In genomic region chr5:76146401-76146800, GRCm38 (mm10) we compare ENCODE assay signal across 16 mouse cellular contexts. TPM values are rescaled to one million over a fixed set of nuclear protein-coding genes. Genes with fewer than 3 reads are reported as not detected.
DNase-seq lines count a peak whose midpoint lies in the region; ATAC-seq and TF ChIP-seq lines count a peak whose summit lies in the region.
"Had no signal": no experiment of that assay in that cellular context is flagged by ENCODE, and none has a peak within 500 bp of the region (broad histone marks: within the 10 kb centered on the region; RNA-seq: fewer than 3 reads in every experiment).

No protein-coding gene starts in this region.

- ATAC-seq in kidney, embryonic 15.5 days (replicated peaks; ENCODE audit: low FRiP score): 0 out of 2 replicates have a peak, but pooled peaks have one; percentile 33
- ATAC-seq in liver, embryonic 15.5 days (ENCODE audit: insufficient read depth): 0 out of 2 replicates have a peak, but pooled peaks have one; percentile 12
- ATAC-seq in midbrain, postnatal 0 days (ENCODE audit: low FRiP score): no peak

- no peak overlapping the region for H3K9ac ChIP-seq in kidney, embryonic 15.5 days
- no peak overlapping the region for H3K9ac ChIP-seq in liver, embryonic 15.5 days
- no peak overlapping the region for H3K9ac ChIP-seq in midbrain, postnatal 0 days (replicated peaks; ENCODE audit: low read length, poor library complexity, severe bottlenecking)
- H3K9ac ChIP-seq: neural tube, embryonic 13.5 days had no signal

- H3K4me2 ChIP-seq in kidney, embryonic 15.5 days: no peak overlapping the region
- H3K4me2 ChIP-seq in liver, embryonic 15.5 days: no peak overlapping the region
- no peak overlapping the region for H3K4me2 ChIP-seq in midbrain, postnatal 0 days (ENCODE audit: low read depth, low read length, poor library complexity, severe bottlenecking)
- H3K4me2 ChIP-seq: neural tube, embryonic 13.5 days had no signal

- H3K36me3 ChIP-seq in kidney, embryonic 15.5 days: peaks cover 21% of the 10 kb centered on the region
- H3K36me3 ChIP-seq in liver, embryonic 15.5 days (replicated peaks): 0 out of 2 replicates have a peak, but pooled peaks cover 9% of the 10 kb centered on the region
- H3K36me3 ChIP-seq in midbrain, postnatal 0 days (ENCODE audit: insufficient read depth, low read length): peaks cover 8% of the 10 kb centered on the region; the same call in 1 of the 2 replicates

- 94% methylated on average over 1 of the region's 1 CpGs for WGBS in kidney, embryonic 15.5 days
- WGBS in liver, embryonic 15.5 days (ENCODE audit: insufficient replicate concordance): 68% methylated on average over 1 of the region's 1 CpGs
- WGBS in midbrain, postnatal 0 days: 100% methylated on average over 1 of the region's 1 CpGs

- no peaks in the 10 kb centered on the region; the same call in 1 of the 2 replicates for H3K9me3 ChIP-seq in kidney, embryonic 15.5 days (replicated peaks)
- H3K9me3 ChIP-seq in liver, embryonic 15.5 days (replicated peaks): no peaks in the 10 kb centered on the region
- no peaks in the 10 kb centered on the region for H3K9me3 ChIP-seq in midbrain, postnatal 0 days (ENCODE audit: low read length)
- H3K9me3 ChIP-seq: megakaryocyte, embryonic 14.5 days; neural tube, embryonic 13.5 days had no signal

- no peak overlapping the region for H3K4me3 ChIP-seq in kidney, embryonic 15.5 days (replicated peaks)
- H3K4me3 ChIP-seq in liver, embryonic 15.5 days (replicated peaks): no peak overlapping the region
- H3K4me3 ChIP-seq in midbrain, postnatal 0 days (ENCODE audit: low read depth, low read length): no peak overlapping the region
- H3K4me3 ChIP-seq: hindbrain, embryonic 10.5 days; megakaryocyte, embryonic 14.5 days; neural tube, embryonic 13.5 days had no signal

- DNase-seq in kidney, adult 9 months: no peak
- DNase-seq in 3T3-L1 (ENCODE audit: low read depth, low spot score) (peak; percentile 18), R1 (ENCODE audit: low read depth, low spot score) (peak; percentile 76)
- DNase-seq in T-cell, adult 2 months (ENCODE audit: low spot score): no peak
- no peak for DNase-seq in right cerebral cortex, adult 18-20 months
- DNase-seq in midbrain, postnatal 0 days (ENCODE audit: low spot score): no peak
- DNase-seq: cerebellum, adult 11-12 months; cerebellum, postnatal 36 days; gastrocnemius, postnatal 25 days; kidney, postnatal 14 days; lung, adult 2 months had no signal

- H3K27ac ChIP-seq in kidney, embryonic 15.5 days: no peak overlapping the region
- no peak overlapping the region for H3K27ac ChIP-seq in liver, embryonic 15.5 days (replicated peaks)
- no peak overlapping the region for H3K27ac ChIP-seq in midbrain, postnatal 0 days (ENCODE audit: low read depth, low read length)
- H3K27ac ChIP-seq: hindbrain, embryonic 10.5 days; neural tube, embryonic 13.5 days had no signal

- TF ChIP-seq CTCF in midbrain, postnatal 0 days (IDR thresholded peaks at IDR 0.05): no peak

- H3K4me1 ChIP-seq in kidney, embryonic 15.5 days: 0 out of 2 replicates have a peak, but pooled peaks cover under 1% of the 10 kb centered on the region
- 0 out of 2 replicates have a peak, but pooled peaks cover 6% of the 10 kb centered on the region for H3K4me1 ChIP-seq in liver, embryonic 15.5 days (replicated peaks)
- H3K4me1 ChIP-seq in midbrain, postnatal 0 days (ENCODE audit: insufficient read depth, low read length): no peaks in the 10 kb centered on the region; the same call in 1 of the 2 replicates

- no peaks in the 10 kb centered on the region for H3K27me3 ChIP-seq in kidney, embryonic 15.5 days
- H3K27me3 ChIP-seq in liver, embryonic 15.5 days: no peaks in the 10 kb centered on the region
- H3K27me3 ChIP-seq in midbrain, postnatal 0 days (ENCODE audit: insufficient read depth, low read length): no peaks in the 10 kb centered on the region
- H3K27me3 ChIP-seq: megakaryocyte, embryonic 14.5 days; neural tube, embryonic 13.5 days had no signal

RNA-seq across cellular contexts. Expression of gene Srd5a3, which starts 6.3 kb away (rescaled TPM):
- polyA plus RNA-seq in kidney, embryonic 15.5 days (2015; fragmentation: Nextera tagmentation; extraction: Ambion mirVana): 40.0 and 40.4 TPM in 2 replicates
- 13.6 and 14.7 TPM in 2 replicates for polyA plus RNA-seq in liver, embryonic 15.5 days (2015; fragmentation: Nextera tagmentation; extraction: Ambion mirVana)
- 11.9 and 17.4 TPM in 2 replicates for total RNA-seq in midbrain, postnatal 0 days (2014; rRNA removed)
- 19.2 and 19.8 TPM in 2 replicates for polyA plus RNA-seq in midbrain, postnatal 0 days (2015; fragmentation: Nextera tagmentation; extraction: Ambion mirVana)

RNA-seq across cellular contexts. Expression of gene Tmem165, which starts 37.3 kb away (rescaled TPM):
- 97.4 and 104 TPM in 2 replicates for polyA plus RNA-seq in kidney, embryonic 15.5 days (2015; fragmentation: Nextera tagmentation; extraction: Ambion mirVana)
- 26.2 and 27.4 TPM in 2 replicates for polyA plus RNA-seq in liver, embryonic 15.5 days (2015; fragmentation: Nextera tagmentation; extraction: Ambion mirVana)
- 77.1 and 80.9 TPM in 2 replicates for total RNA-seq in midbrain, postnatal 0 days (2014; rRNA removed)
- polyA plus RNA-seq in midbrain, postnatal 0 days (2015; fragmentation: Nextera tagmentation; extraction: Ambion mirVana): 42.7 and 43.6 TPM in 2 replicates

Comparison
In these comparisons a context has a peak if more than half of its experiments do, and no peak if none do; other contexts are left out.
1. DNase-seq: peak in 3T3-L1 (single experiment) and R1 (single experiment); none in kidney, adult 9 months (single experiment), T-cell, adult 2 months (single experiment), right cerebral cortex, adult 18-20 months (single experiment) and midbrain, postnatal 0 days (single experiment).